Mouse (Mus musculus) thymus, adult 2 months (tissue): Measurements from ENCODE around the gene Dnah7a.

Experiments used
- CTCF ChIP-seq: fragments of 200-500 bp; IDR thresholded peaks from 2 replicates; pipeline ENCODE4 v1.5.1; 2012; ENCODE audit warnings: mild to moderate bottlenecking, control low read depth, low read length, moderate library complexity, borderline replicate concordance; ENCODE audit not compliant: control insufficient read depth, poor library complexity, insufficient read depth; ENCODE audit errors: extremely low read depth
- POLR2A ChIP-seq: fragments of 200-500 bp; IDR thresholded peaks from 2 replicates; pipeline ENCODE4 v1.6.1; 2012; ENCODE audit warnings: mild to moderate bottlenecking, low read length, control low read depth, moderate library complexity; ENCODE audit not compliant: control insufficient read depth, poor library complexity, insufficient read depth; ENCODE audit errors: extremely low read depth

- TF ChIP-seq POLR2A (no peak), CTCF (no peak)
Observed at GRCm38 (mm10) chr1:53405803-53406325, 300.7 kb downstream of the Dnah7a start.
